ENCODE assay signal across 39 mouse cellular contexts in genomic region chr1:96917333-96917732, GRCm38 (mm10). TPM values are rescaled to one million over a fixed set of nuclear protein-coding genes. Genes with fewer than 3 reads are reported as not detected.
"Had no signal": no experiment of that assay in that cellular context is flagged by ENCODE, and none has a peak within 500 bp of the region (broad histone marks: within the 10 kb centered on the region; RNA-seq: fewer than 3 reads in every experiment).

No protein-coding gene starts in this region.

- DNase-seq: heart, postnatal 10 days; heart, postnatal 14 days; heart, postnatal 36 days; heart, postnatal 4 days; kidney, adult 11 months; kidney, adult 18-20 months; kidney, adult 2 months; kidney, adult 8-10 months; kidney, adult 9 months; kidney, postnatal 10 days; kidney, postnatal 14 days; kidney, postnatal 25 days; kidney, postnatal 36 days; kidney, postnatal 4 days; layer of hippocampus, adult 9-11 months; layer of hippocampus, postnatal 36 days had no signal

- H3K4me3 ChIP-seq: heart, embryonic 10.5 days; heart, embryonic 12.5 days; heart, embryonic 13.5 days; heart, embryonic 15.5 days; hindbrain, embryonic 10.5 days; hindbrain, embryonic 12.5 days; hindbrain, embryonic 13.5 days; hindbrain, embryonic 15.5 days; intestine, embryonic 15.5 days; kidney, embryonic 15.5 days; layer of hippocampus, adult 2 months; left cerebral cortex, adult 2 months had no signal

- H3K9ac ChIP-seq: heart, embryonic 12.5 days; heart, embryonic 13.5 days; heart, embryonic 15.5 days; hindbrain, embryonic 12.5 days; hindbrain, embryonic 13.5 days; hindbrain, embryonic 14.5 days; hindbrain, embryonic 15.5 days; intestine, embryonic 15.5 days; kidney, embryonic 15.5 days had no signal

- H3K4me1 ChIP-seq: heart, embryonic 10.5 days; heart, embryonic 12.5 days; heart, embryonic 13.5 days; heart, embryonic 15.5 days; hindbrain, embryonic 10.5 days; hindbrain, embryonic 12.5 days; hindbrain, embryonic 13.5 days; hindbrain, embryonic 15.5 days; intestine, embryonic 15.5 days; kidney, embryonic 15.5 days had no signal

- H3K27ac ChIP-seq: heart, embryonic 10.5 days; heart, embryonic 13.5 days; heart, embryonic 15.5 days; hindbrain, embryonic 10.5 days; hindbrain, embryonic 12.5 days; hindbrain, embryonic 13.5 days; hindbrain, embryonic 14.5 days; hindbrain, embryonic 15.5 days; hindbrain, postnatal 0 days; intestine, embryonic 15.5 days; kidney, embryonic 15.5 days; kidney, postnatal 0 days; layer of hippocampus, adult 2 months; left cerebral cortex, adult 2 months had no signal

- ATAC-seq: hindbrain, embryonic 16.5 days; hindbrain, postnatal 0 days; inflammation-experienced regulatory T-cells, adult 6 months; intestine, embryonic 15.5 days; intestine, embryonic 16.5 days; intestine, postnatal 0 days had no signal

- H3K27me3 ChIP-seq: heart, embryonic 12.5 days; heart, embryonic 13.5 days; heart, embryonic 15.5 days; hindbrain, embryonic 12.5 days; hindbrain, embryonic 13.5 days; hindbrain, embryonic 15.5 days; intestine, embryonic 15.5 days; kidney, embryonic 15.5 days had no signal

- H3K9me3 ChIP-seq: heart, embryonic 10.5 days; heart, embryonic 12.5 days; heart, embryonic 13.5 days; heart, embryonic 15.5 days; hindbrain, embryonic 10.5 days; hindbrain, embryonic 12.5 days; hindbrain, embryonic 13.5 days; hindbrain, embryonic 15.5 days; intestine, embryonic 15.5 days; kidney, embryonic 15.5 days had no signal

- H3K36me3 ChIP-seq: heart, embryonic 10.5 days; heart, embryonic 12.5 days; heart, embryonic 13.5 days; heart, embryonic 15.5 days; hindbrain, embryonic 10.5 days; hindbrain, embryonic 12.5 days; hindbrain, embryonic 13.5 days; hindbrain, embryonic 15.5 days; intestine, embryonic 15.5 days; kidney, embryonic 15.5 days had no signal

RNA-seq across cellular contexts. Expression of gene Slco4c1, which starts 45.4 kb away (rescaled TPM):
- total RNA-seq: heart, postnatal 10 days; heart, postnatal 25 days; heart, postnatal 36 days; heart, postnatal 4 days had no signal
- polyA plus RNA-seq: heart, embryonic 11.5 days; heart, embryonic 14.5 days; hindbrain, embryonic 10.5 days; hindbrain, embryonic 11.5 days had no signal
